Mouse (Mus musculus) spleen, adult 2 months (tissue): ENCODE measurements around the gene Smarcd2.

ENCODE experiments used
- CTCF ChIP-seq: fragments of 200-500 bp; IDR thresholded peaks from 2 replicates; pipeline ENCODE4 v1.5.1; 2011; ENCODE audit warnings: mild to moderate bottlenecking, inconsistent platforms; ENCODE audit not compliant: insufficient read depth, insufficient read length, insufficient replicate concordance; ENCODE audit errors: extremely low read depth
- POLR2A ChIP-seq: fragments of 200-500 bp; IDR thresholded peaks from 2 replicates; pipeline ENCODE4 v1.6.1; 2011; ENCODE audit warnings: low read depth, low read length, inconsistent platforms

GRCm38 (mm10) chr11:106271131-106271793 lies 1.5 kb downstream of the Smarcd2 start:
- TF ChIP-seq POLR2A (no peak), CTCF (no peak)
